Mouse (Mus musculus): ENCODE results near the gene Myh6. TPM values are rescaled to one million over a fixed set of nuclear protein-coding genes. Genes with fewer than 3 reads are reported as not detected.

Myh6 gene
- polyA plus RNA-seq (2012; rRNA removed) = 0.12 and 0.34 TPM in 2 replicates

DNA sequence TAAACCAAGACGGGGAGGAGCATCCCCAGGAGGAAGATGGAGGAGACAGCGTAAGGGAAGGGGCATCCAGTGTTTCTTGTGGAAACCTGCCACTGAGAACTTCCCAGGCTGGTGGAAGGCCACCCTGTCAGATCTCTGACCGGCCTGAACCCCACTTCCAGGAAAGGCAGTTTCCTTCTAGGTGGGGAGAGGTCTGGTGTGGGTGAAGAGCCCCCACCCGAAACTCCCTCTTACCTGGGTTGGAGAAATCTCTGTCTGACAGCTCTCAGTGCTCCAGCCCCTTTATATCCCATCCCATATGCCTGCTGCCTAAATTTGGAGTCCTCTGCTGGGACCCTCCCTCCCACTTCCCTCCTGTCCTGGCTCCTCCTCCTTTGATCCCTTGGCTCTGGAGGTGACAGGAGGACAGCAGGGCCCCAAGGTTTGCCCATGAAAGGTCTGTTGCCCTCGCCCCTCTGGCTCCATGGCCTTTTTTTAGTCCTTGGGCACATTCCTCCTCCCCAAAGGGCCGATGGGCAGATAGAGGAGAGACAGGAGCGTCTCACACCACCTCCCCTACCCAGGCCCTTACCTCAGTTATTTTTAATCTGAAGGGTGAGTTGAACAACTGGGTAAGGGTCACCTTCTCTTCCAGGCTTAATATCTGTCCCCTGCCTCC is at the start of gene Myh6:
Gene Myh6 (minus strand): TSS at position 608 of the 658 bp plus-strand sequence.

GRCm38 (mm10) chr14:55014991-55015766 is 48.5 kb upstream of the Myh6 start, which contains the start of gene Ngdn:
TSS of gene Ngdn (plus strand) at chr14:55015454.

GRCm38 (mm10) chr14:54994136-54994868 is 27.6 kb upstream of the Myh6 start, which contains the start of gene Myh7:
TSS of gene Myh7 (minus strand) at chr14:54994626.

DNA sequence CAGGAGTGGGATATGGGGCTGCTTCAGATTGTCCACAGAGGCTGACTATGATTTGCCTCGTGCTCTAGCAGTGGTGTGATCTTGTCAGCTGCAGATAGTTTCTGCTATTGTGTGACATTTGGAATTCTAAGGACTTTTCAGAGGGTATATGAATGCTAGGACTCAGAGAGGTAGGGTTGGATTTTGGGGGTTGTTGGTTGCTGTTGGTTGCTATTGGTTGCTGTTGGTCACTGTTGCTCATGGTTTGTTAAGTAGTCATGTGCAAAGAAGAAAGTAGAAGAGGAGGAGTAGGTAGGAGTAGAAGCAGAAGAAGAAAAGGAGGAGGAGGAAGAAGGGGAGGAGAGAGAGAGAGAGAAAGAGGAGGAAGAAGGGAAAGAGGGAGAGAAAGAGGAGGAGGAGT is 9.9 kb upstream of the Myh6 start, which contains the start of gene Gm17428:
Gene Gm17428 (plus strand): TSS at position 301 of the 400 bp plus-strand sequence.

DNA sequence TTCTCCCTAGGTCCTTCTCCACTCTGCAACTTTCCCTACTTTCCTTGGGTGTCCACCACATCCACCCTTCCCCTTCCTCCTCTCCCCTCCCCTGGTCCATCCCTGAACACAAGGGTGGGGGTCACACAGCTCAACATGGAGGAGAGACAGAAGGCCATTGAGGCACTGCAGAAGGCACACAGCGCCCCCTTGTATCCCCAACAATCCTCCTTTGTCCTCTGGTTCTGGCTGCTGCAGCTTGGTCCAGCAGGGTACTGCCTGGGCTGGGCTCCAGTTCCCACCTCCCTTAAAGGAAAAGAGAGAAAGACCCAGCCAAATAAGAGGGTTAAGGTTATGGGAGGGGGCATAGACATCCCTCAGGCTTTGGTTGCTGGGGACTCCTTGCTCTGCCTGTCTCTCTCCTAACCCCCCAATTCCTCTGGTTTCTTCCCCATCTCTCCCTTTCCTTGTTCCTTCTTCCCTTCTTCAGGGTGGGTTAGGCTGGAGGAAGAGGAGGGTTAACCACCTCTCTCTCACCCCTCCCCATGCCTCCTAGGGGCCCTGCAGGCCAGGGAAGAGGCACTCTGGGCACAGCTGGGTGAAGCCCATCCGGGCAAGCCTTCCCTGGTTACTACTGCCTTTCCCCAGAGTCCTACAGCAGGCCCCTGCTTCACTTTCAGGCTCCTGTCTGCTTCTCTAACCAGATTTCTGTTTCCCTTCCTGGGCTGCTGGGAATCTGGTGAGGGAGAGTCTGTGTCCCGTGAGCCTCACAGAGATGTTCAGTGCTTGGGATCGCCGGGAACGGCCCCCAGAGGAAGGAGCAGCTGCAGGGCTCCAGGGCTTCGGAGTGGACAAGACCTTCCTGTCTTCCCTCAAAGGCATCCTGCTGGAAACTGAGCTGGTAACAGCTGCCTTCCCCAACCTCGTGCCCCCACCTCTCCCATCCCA is 30.6 kb downstream of the Myh6 start, which contains the start of gene Cmtm5:
Gene Cmtm5 (plus strand): TSS at position 358 of the 927 bp plus-strand sequence.

GRCm38 (mm10) chr14:54932645-54933150 is 34.0 kb downstream of the Myh6 start, which contains the start of gene Il25:
TSS of gene Il25 (plus strand) at chr14:54932695.

DNA sequence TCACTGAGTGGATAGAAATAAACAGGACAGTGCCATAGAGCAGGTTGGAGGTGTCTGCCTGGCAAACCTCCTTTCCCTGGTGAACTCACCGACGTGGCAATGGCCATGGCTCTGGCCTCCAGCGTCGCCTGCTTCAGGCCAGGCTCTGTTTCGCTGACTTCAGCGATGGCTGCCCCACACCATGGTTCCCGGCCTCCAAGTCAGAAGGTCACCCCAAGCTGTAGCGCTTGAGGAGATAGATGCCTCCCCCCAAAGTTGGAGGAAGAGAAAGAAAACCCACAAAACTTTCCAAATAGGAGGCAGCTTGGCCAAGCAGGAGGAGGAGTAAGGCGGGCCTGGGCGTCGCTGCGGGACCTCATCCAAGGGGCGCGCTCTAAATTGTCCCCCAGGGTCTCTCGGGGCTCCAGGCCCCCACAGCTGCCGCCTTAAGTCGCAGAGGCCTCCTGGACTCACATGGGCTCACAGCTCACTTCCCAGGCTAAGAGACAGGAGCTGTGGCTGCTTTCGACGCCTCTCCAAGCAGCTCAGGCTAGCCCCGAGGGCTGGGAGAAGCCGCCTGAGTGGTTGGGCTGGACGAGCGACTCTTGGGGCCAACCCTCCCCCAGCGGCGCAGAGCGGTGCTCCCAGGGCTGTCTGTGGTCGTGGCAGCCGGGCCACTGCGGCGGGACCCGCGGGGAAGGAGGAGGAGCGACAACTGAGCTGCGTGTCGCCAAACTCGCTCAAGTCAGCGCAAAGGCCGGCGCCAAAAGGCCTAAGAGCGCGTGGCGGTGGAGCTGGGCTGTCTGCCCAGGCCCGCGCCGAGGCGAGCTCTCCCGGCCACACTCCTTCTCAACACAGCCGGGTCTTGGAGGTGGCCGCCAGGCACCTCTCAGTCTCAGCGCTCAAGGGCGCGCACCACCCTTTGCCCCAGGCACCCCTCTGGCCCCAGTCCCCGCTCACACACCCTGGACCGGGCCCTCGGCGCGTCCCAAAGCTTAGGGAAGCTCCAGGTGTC is 41.1 kb downstream of the Myh6 start, which contains the start of gene Efs:
Gene Efs (minus strand): TSS at position 778 of the 994 bp plus-strand sequence.

GRCm38 (mm10) chr14:54912886-54913285 is 53.8 kb downstream of the Myh6 start, which contains the start of gene Slc22a17:
TSS of gene Slc22a17 (minus strand) at chr14:54913132.

GRCm38 (mm10) chr14:54892200-54892599 is 74.5 kb downstream of the Myh6 start, which contains the start of gene Pabpn1:
TSS of gene Pabpn1 (plus strand) at chr14:54892500.

Other genes starting within 250 kb of the Myh6 start
- 14.4 and 15.7 TPM in 2 replicates for gene Slc7a8, start 185.0 kb downstream of the Myh6 start, polyA plus RNA-seq (2012; rRNA removed)
- 0.08 TPM in 1 of 2 replicates, not detected in the other for gene Rnf212b, start 152.8 kb downstream of the Myh6 start, polyA plus RNA-seq (2012; rRNA removed)
- gene Homez, start 96.0 kb downstream of the Myh6 start, polyA plus RNA-seq (2012; rRNA removed) = 6.2 and 8.5 TPM in 2 replicates
- gene Ppp1r3e, start 89.4 kb downstream of the Myh6 start, polyA plus RNA-seq (2012; rRNA removed) = 25.1 and 26.0 TPM in 2 replicates
- 44.3 and 49.5 TPM in 2 replicates for gene Bcl2l2, start 83.5 kb downstream of the Myh6 start, polyA plus RNA-seq (2012; rRNA removed)
- gene Gm20521, start 83.5 kb downstream of the Myh6 start, polyA plus RNA-seq (2012; rRNA removed) = 0.26 and 0.39 TPM in 2 replicates
- gene Pabpn1, start 74.4 kb downstream of the Myh6 start, polyA plus RNA-seq (2012; rRNA removed) = 602 and 626 TPM in 2 replicates
- gene Slc22a17, start 53.8 kb downstream of the Myh6 start, polyA plus RNA-seq (2012; rRNA removed) = 621 and 624 TPM in 2 replicates
- 18.4 and 20.5 TPM in 2 replicates for gene Efs, start 40.8 kb downstream of the Myh6 start, polyA plus RNA-seq (2012; rRNA removed)
- gene Il25, start 34.2 kb downstream of the Myh6 start, polyA plus RNA-seq (2012; rRNA removed) = 0.17 and 0.33 TPM in 2 replicates
- 13.8 and 16.4 TPM in 2 replicates for gene Cmtm5, start 30.7 kb downstream of the Myh6 start, polyA plus RNA-seq (2012; rRNA removed)
- gene Gm17428, start 10.0 kb upstream of the Myh6 start, polyA plus RNA-seq (2012; rRNA removed) = not detected in 2 replicates
- 9.7 and 15.0 TPM in 2 replicates for gene Myh7, start 27.7 kb upstream of the Myh6 start, polyA plus RNA-seq (2012; rRNA removed)
- 45.2 and 47.4 TPM in 2 replicates for gene Ngdn, start 48.5 kb upstream of the Myh6 start, polyA plus RNA-seq (2012; rRNA removed)
- 8.5 and 9.9 TPM in 2 replicates for gene Zfhx2, start 125.4 kb upstream of the Myh6 start, polyA plus RNA-seq (2012; rRNA removed)
- gene Thtpa, start 127.9 kb upstream of the Myh6 start, polyA plus RNA-seq (2012; rRNA removed) = 18.8 and 20.8 TPM in 2 replicates
- gene Ap1g2, start 139.7 kb upstream of the Myh6 start, polyA plus RNA-seq (2012; rRNA removed) = 20.4 and 21.0 TPM in 2 replicates
- gene Jph4, start 150.0 kb upstream of the Myh6 start, polyA plus RNA-seq (2012; rRNA removed) = 221 and 240 TPM in 2 replicates

All from central nervous system, embryonic 18 days (tissue).